In genomic region chr11:78182450-78182849, GRCm38 (mm10) we compare ENCODE assay signal across 9 mouse cellular contexts. TPM values are rescaled to one million over a fixed set of nuclear protein-coding genes. Genes with fewer than 3 reads are reported as not detected.
A peak's percentile ranks its signal among the peaks of the same experiment; 100 is the strongest.
DNase-seq lines count a peak whose midpoint lies in the region; ATAC-seq and TF ChIP-seq lines count a peak whose summit lies in the region.
"Had no signal": no experiment of that assay in that cellular context is flagged by ENCODE, and none has a peak within 500 bp of the region (broad histone marks: within the 10 kb centered on the region; RNA-seq: fewer than 3 reads in every experiment).

No protein-coding gene starts in this region.

- 2% methylated on average over 7 of the region's 7 CpGs for WGBS in heart, embryonic 13.5 days
- WGBS in forebrain, embryonic 16.5 days: 8% methylated on average over 7 of the region's 7 CpGs
- under 1% methylated on average over 7 of the region's 7 CpGs for WGBS in liver, embryonic 16.5 days (ENCODE audit: insufficient replicate concordance)

- no peak for ATAC-seq in heart, embryonic 13.5 days (ENCODE audit: extremely low read depth, insufficient number of reproducible peaks, low FRiP score, low TSS enrichment)
- ATAC-seq in forebrain, embryonic 16.5 days: no peak
- ATAC-seq in liver, embryonic 16.5 days (ENCODE audit: low read depth): no peak

- H3K27me3 ChIP-seq in heart, embryonic 13.5 days (replicated peaks): no peaks in the 10 kb centered on the region
- H3K27me3 ChIP-seq in E14TG2a.4 (ENCODE audit: insufficient read depth, low read length): no peaks in the 10 kb centered on the region
- no peaks in the 10 kb centered on the region for H3K27me3 ChIP-seq in forebrain, embryonic 16.5 days (replicated peaks; ENCODE audit: control insufficient read depth, insufficient read depth, low read length)
- peaks cover 13% of the 10 kb centered on the region for H3K27me3 ChIP-seq in liver, embryonic 16.5 days (ENCODE audit: control insufficient read depth, insufficient read depth, low read depth, low read length)

- no peak for TF ChIP-seq CTCF in E14TG2a.4 (conservative IDR thresholded peaks at IDR 0.05; ENCODE audit: low read length)

- peak overlapping the region; percentile 73 for H3K4me3 ChIP-seq in heart, embryonic 13.5 days
- H3K4me3 ChIP-seq in E14TG2a.4 (replicated peaks; ENCODE audit: low read length): peak overlapping the region; percentile 99
- peak overlapping the region; percentile 88 for H3K4me3 ChIP-seq in forebrain, embryonic 16.5 days (replicated peaks; ENCODE audit: low read length)
- H3K4me3 ChIP-seq in liver, embryonic 16.5 days (ENCODE audit: low read depth, low read length): peak overlapping the region; percentile 99

- peak overlapping the region; percentile 92 for H3K9ac ChIP-seq in heart, embryonic 13.5 days
- H3K9ac ChIP-seq in forebrain, embryonic 16.5 days (replicated peaks; ENCODE audit: low read depth, low read length): peak overlapping the region; percentile 96
- peak overlapping the region; percentile 94 for H3K9ac ChIP-seq in liver, embryonic 16.5 days (ENCODE audit: low read depth, low read length)

- H3K9me3 ChIP-seq in heart, embryonic 13.5 days: no peaks in the 10 kb centered on the region
- H3K9me3 ChIP-seq in E14TG2a.4 (ENCODE audit: low read length): no peaks in the 10 kb centered on the region
- H3K9me3 ChIP-seq in forebrain, embryonic 16.5 days (ENCODE audit: control insufficient read depth, low read length): no peaks in the 10 kb centered on the region
- no peaks in the 10 kb centered on the region for H3K9me3 ChIP-seq in liver, embryonic 16.5 days (replicated peaks; ENCODE audit: control insufficient read depth, low read length)

- peaks cover 34% of the 10 kb centered on the region for H3K36me3 ChIP-seq in heart, embryonic 13.5 days
- H3K36me3 ChIP-seq in E14TG2a.4 (ENCODE audit: insufficient read depth, low read length): peaks cover 41% of the 10 kb centered on the region
- peaks cover 19% of the 10 kb centered on the region for H3K36me3 ChIP-seq in forebrain, embryonic 16.5 days (ENCODE audit: control insufficient read depth, insufficient read depth)
- H3K36me3 ChIP-seq in liver, embryonic 16.5 days (ENCODE audit: control insufficient read depth, insufficient read depth): peaks cover 27% of the 10 kb centered on the region

- peak overlapping the region; percentile 86 for H3K4me2 ChIP-seq in heart, embryonic 13.5 days
- peak overlapping the region; percentile 59 for H3K4me2 ChIP-seq in forebrain, embryonic 16.5 days (ENCODE audit: low read length)
- peak overlapping the region; percentile 71 for H3K4me2 ChIP-seq in liver, embryonic 16.5 days (ENCODE audit: low read depth, low read length)

- peaks cover 47% of the 10 kb centered on the region for H3K4me1 ChIP-seq in heart, embryonic 13.5 days
- peaks cover 59% of the 10 kb centered on the region for H3K4me1 ChIP-seq in E14TG2a.4 (replicated peaks; ENCODE audit: low read depth, low read length)
- H3K4me1 ChIP-seq in forebrain, embryonic 16.5 days (replicated peaks; ENCODE audit: control insufficient read depth, insufficient read depth, low read length): peaks cover 46% of the 10 kb centered on the region
- H3K4me1 ChIP-seq in liver, embryonic 16.5 days (ENCODE audit: control insufficient read depth, low read depth, low read length): peaks cover 38% of the 10 kb centered on the region

- intact Hi-C loops in heart, postnatal 36 days (cut with DNase I): no loop called here

- H3K27ac ChIP-seq in heart, embryonic 13.5 days (replicated peaks): peak overlapping the region; percentile 89; the same call in 1 of the 2 replicates
- H3K27ac ChIP-seq in forebrain, embryonic 16.5 days (ENCODE audit: low read length): no peak overlapping the region
- H3K27ac ChIP-seq in liver, embryonic 16.5 days (ENCODE audit: low read length): peak overlapping the region; percentile 91

- no peak for DNase-seq in heart, postnatal 36 days
- no peak for DNase-seq in cerebellum, postnatal 36 days
- no peak for DNase-seq in Muller cell, postnatal 12 days (ENCODE audit: inconsistent ontology term)
- no peak for DNase-seq in gastrocnemius, adult 8-10 months (ENCODE audit: low spot score in 2 of 2)

RNA-seq across cellular contexts. Expression of gene Rpl23a, which starts 0.9 kb away (rescaled TPM):
- 833 and 868 TPM in 2 replicates for polyA plus RNA-seq in heart, embryonic 13.5 days (2015; fragmentation: Nextera tagmentation; extraction: Ambion mirVana)
- 100 to 1,000 TPM; 805 to 853 TPM for total RNA-seq in heart, postnatal 36 days (2021)
- 758 and 831 TPM in 2 replicates for polyA plus RNA-seq in forebrain, embryonic 16.5 days (2015; fragmentation: Nextera tagmentation; extraction: Ambion mirVana)
- 609 and 714 TPM in 2 replicates for polyA plus RNA-seq in liver, embryonic 16.5 days (2015; fragmentation: Nextera tagmentation; extraction: Ambion mirVana)
- 100 to 1,000 TPM; 671 to 835 (median 744) TPM for total RNA-seq in gastrocnemius, adult 8-10 months (2022)

RNA-seq across cellular contexts. Expression of gene Rab34, which starts 5.8 kb away (rescaled TPM):
- 57.5 and 60.9 TPM in 2 replicates for polyA plus RNA-seq in heart, embryonic 13.5 days (2015; fragmentation: Nextera tagmentation; extraction: Ambion mirVana)
- 10 to 100 TPM in 1 of 2 experiments, 1 to 10 TPM in 1; 10.0 to 13.2 TPM for total RNA-seq in heart, postnatal 36 days (2021)
- polyA plus RNA-seq in forebrain, embryonic 16.5 days (2015; fragmentation: Nextera tagmentation; extraction: Ambion mirVana): 53.9 and 56.9 TPM in 2 replicates
- polyA plus RNA-seq in liver, embryonic 16.5 days (2015; fragmentation: Nextera tagmentation; extraction: Ambion mirVana): 11.8 and 16.2 TPM in 2 replicates
- total RNA-seq in gastrocnemius, adult 8-10 months (2022): 1 to 10 TPM; 1.6 to 5.5 (median 3.4) TPM
- total RNA-seq: neutrophil, adult 5-6 weeks had no signal

RNA-seq across cellular contexts. Expression of gene Tlcd1, which starts 5.9 kb away (rescaled TPM):
- 14.3 and 14.7 TPM in 2 replicates for polyA plus RNA-seq in heart, embryonic 13.5 days (2015; fragmentation: Nextera tagmentation; extraction: Ambion mirVana)
- total RNA-seq in heart, postnatal 36 days (2021): 1 to 10 TPM; 6.1 to 7.5 TPM
- polyA plus RNA-seq in forebrain, embryonic 16.5 days (2015; fragmentation: Nextera tagmentation; extraction: Ambion mirVana): 5.4 and 6.5 TPM in 2 replicates
- polyA plus RNA-seq in liver, embryonic 16.5 days (2015; fragmentation: Nextera tagmentation; extraction: Ambion mirVana): 39.9 and 40.3 TPM in 2 replicates
- total RNA-seq in gastrocnemius, adult 8-10 months (2022): 1 to 10 TPM in 1 of 4 experiments, under 1 TPM in 3; 0.56 to 1.7 (median 0.64) TPM

RNA-seq across cellular contexts. Expression of gene Nek8, which starts 6.0 kb away (rescaled TPM):
- 12.7 and 13.2 TPM in 2 replicates for polyA plus RNA-seq in heart, embryonic 13.5 days (2015; fragmentation: Nextera tagmentation; extraction: Ambion mirVana)
- 1 to 10 TPM; 2.2 to 3.4 TPM for total RNA-seq in heart, postnatal 36 days (2021)
- polyA plus RNA-seq in forebrain, embryonic 16.5 days (2015; fragmentation: Nextera tagmentation; extraction: Ambion mirVana): 5.1 and 6.0 TPM in 2 replicates
- 10.2 and 10.4 TPM in 2 replicates for polyA plus RNA-seq in liver, embryonic 16.5 days (2015; fragmentation: Nextera tagmentation; extraction: Ambion mirVana)
- total RNA-seq in gastrocnemius, adult 8-10 months (2022): under 1 TPM; 0.19 to 0.73 (median 0.50) TPM

RNA-seq across cellular contexts. Expression of gene Proca1, which starts 10.7 kb away (rescaled TPM):
- polyA plus RNA-seq in heart, embryonic 13.5 days (2015; fragmentation: Nextera tagmentation; extraction: Ambion mirVana): 2.2 and 2.9 TPM in 2 replicates
- total RNA-seq in heart, postnatal 36 days (2021): under 1 TPM; 0.50 to 0.70 TPM
- polyA plus RNA-seq in forebrain, embryonic 16.5 days (2015; fragmentation: Nextera tagmentation; extraction: Ambion mirVana): 0.94 and 3.0 TPM in 2 replicates
- polyA plus RNA-seq in liver, embryonic 16.5 days (2015; fragmentation: Nextera tagmentation; extraction: Ambion mirVana): 0.36 and 0.44 TPM in 2 replicates
- total RNA-seq in gastrocnemius, adult 8-10 months (2022): under 1 TPM; 0.34 to 0.88 (median 0.52) TPM
- total RNA-seq: neutrophil, adult 5-6 weeks had no signal
